Mouse (Mus musculus) embryonic facial prominence, embryonic 10.5 days (tissue): ENCODE data around the gene Tenm3. TPM values are rescaled to one million over a fixed set of nuclear protein-coding genes. Genes with fewer than 3 reads are reported as not detected.

Experiments
- DNase-seq: peaks from one replicate; pipeline ENCODE4 v3.0.0-alpha.2; 2017; ENCODE audit warnings: low spot score
- H3K27ac ChIP-seq: fragments of 300-500 bp; sonication (generic); replicated peaks from 2 replicates; pipeline ENCODE4 v1.5.1; 2016; ENCODE audit warnings: mild to moderate bottlenecking
- H3K27me3 ChIP-seq: fragments of 300-500 bp; sonication (generic); replicated peaks from 2 replicates; pipeline ENCODE4 v1.6.1; 2016; ENCODE audit warnings: low read depth, mild to moderate bottlenecking; ENCODE audit not compliant: poor library complexity, severe bottlenecking
- H3K36me3 ChIP-seq: fragments of 300-500 bp; sonication (generic); replicated peaks from 2 replicates; pipeline ENCODE4 v1.6.1; 2016; ENCODE audit warnings: mild to moderate bottlenecking, moderate library complexity
- H3K4me1 ChIP-seq: fragments of 300-500 bp; sonication (generic); 2 replicates; pipeline ENCODE4 v1.6.1; 2016
- H3K4me3 ChIP-seq: fragments of 300-500 bp; sonication (generic); 2 replicates; pipeline ENCODE4 v1.5.1; 2016; ENCODE audit warnings: mild to moderate bottlenecking, moderate library complexity
- H3K9me3 ChIP-seq: fragments of 300-500 bp; sonication (generic); 2 replicates; pipeline ENCODE4 v1.6.1; 2016; ENCODE audit warnings: mild to moderate bottlenecking
- WGBS: fragments of 180-500 bp; shearing (Covaris S2); methylation state at CpG from one replicate; pipeline ENCODE4 v1.1.7; 2016; 5-methylcytosine and 5-hydroxymethylcytosine counted together
- polyA plus RNA-seq: library from polyadenylated mRNA; unstranded; fragments of >200 nt; fragmentation: Nextera tagmentation; extraction: Ambion mirVana; gene quantifications from 2 replicates; pipeline ENCODE4 v1.2.1, GENCODE M21; 2016

Tenm3 gene
- polyA plus RNA-seq, 1 experiment from 2014 or later: 44.0 TPM

- 72% methylated on average over 21 of the region's 21 CpGs for WGBS
- H3K27me3 ChIP-seq: 0 out of 2 replicates have a peak, but pooled peaks cover 3% of the 10 kb centered on the region
- no peak for DNase-seq
Observed at GRCm38 (mm10) chr8:48728833-48729690, 114.7 kb downstream of the Tenm3 start.

GRCm38 (mm10) chr8:48728006-48728405 lies 115.7 kb downstream of the Tenm3 start:
- 94% methylated on average over 6 of the region's 6 CpGs for WGBS
- Histone ChIP-seq H3K27me3 (0 out of 2 replicates have a peak, but pooled peaks cover 3% of the 10 kb centered on the region), H3K9me3 (no peaks in the 10 kb centered on the region), H3K36me3 (no peaks in the 10 kb centered on the region), H3K4me3 (no peak overlapping the region), H3K27ac (no peak overlapping the region), H3K4me1 (peaks cover 49% of the 10 kb centered on the region)
- DNase-seq: no peak

More at GRCm38 (mm10) chr8:48728833-48729690, 114.7 kb downstream of the Tenm3 start:
- Histone ChIP-seq H3K4me1 (peaks cover 48% of the 10 kb centered on the region), H3K36me3 (no peaks in the 10 kb centered on the region), H3K27ac (no peak overlapping the region), H3K9me3 (no peaks in the 10 kb centered on the region), H3K4me3 (no peak overlapping the region)

- Histone ChIP-seq H3K9me3 (no peaks in the 10 kb centered on the region; the same call in 1 of the 2 replicates), H3K27ac (peak overlapping the region; percentile 59), H3K4me1 (peaks cover 43% of the 10 kb centered on the region), H3K4me3 (no peak overlapping the region), H3K27me3 (no peaks in the 10 kb centered on the region), H3K36me3 (no peaks in the 10 kb centered on the region)
- WGBS: 48% methylated on average over 14 of the region's 14 CpGs
- no peak for DNase-seq
Observed at GRCm38 (mm10) chr8:48722744-48723143, 121.0 kb downstream of the Tenm3 start.

- Histone ChIP-seq H3K9me3 (no peaks in the 10 kb centered on the region; the same call in 1 of the 2 replicates), H3K4me3 (no peak overlapping the region), H3K4me1 (peaks cover 43% of the 10 kb centered on the region), H3K36me3 (no peaks in the 10 kb centered on the region), H3K27me3 (no peaks in the 10 kb centered on the region), H3K27ac (peak overlapping the region; percentile 59)
- 81% methylated on average over 7 of the region's 7 CpGs for WGBS
- no peak for DNase-seq
Observed at GRCm38 (mm10) chr8:48722318-48722717, 121.4 kb downstream of the Tenm3 start.

- Histone ChIP-seq H3K4me3 (no peak overlapping the region), H3K36me3 (no peaks in the 10 kb centered on the region), H3K4me1 (peaks cover 38% of the 10 kb centered on the region), H3K27ac (no peak overlapping the region), H3K9me3 (no peaks in the 10 kb centered on the region; the same call in 1 of the 2 replicates), H3K27me3 (no peaks in the 10 kb centered on the region)
- DNase-seq: no peak
- 91% methylated on average over 12 of the region's 12 CpGs for WGBS
Observed at GRCm38 (mm10) chr8:48721376-48721775, 122.4 kb downstream of the Tenm3 start.

GRCm38 (mm10) chr8:48715616-48716015 lies 128.1 kb downstream of the Tenm3 start:
- no peak for DNase-seq
- WGBS: 87% methylated on average over 9 of the region's 9 CpGs
- Histone ChIP-seq H3K4me1 (no peaks in the 10 kb centered on the region), H3K36me3 (0 out of 2 replicates have a peak, but pooled peaks cover 5% of the 10 kb centered on the region), H3K27me3 (no peaks in the 10 kb centered on the region), H3K4me3 (no peak overlapping the region), H3K9me3 (peaks cover 3% of the 10 kb centered on the region; the same call in 1 of the 2 replicates), H3K27ac (no peak overlapping the region)

GRCm38 (mm10) chr8:48706666-48707065 lies 137.1 kb downstream of the Tenm3 start:
- H3K27me3 ChIP-seq: no peaks in the 10 kb centered on the region
- no peak overlapping the region for H3K27ac ChIP-seq
- peaks cover 7% of the 10 kb centered on the region; the same call in 1 of the 2 replicates for H3K9me3 ChIP-seq
- peaks cover 16% of the 10 kb centered on the region; the same call in 1 of the 2 replicates for H3K36me3 ChIP-seq
- 85% methylated on average over 6 of the region's 6 CpGs for WGBS
- DNase-seq: no peak
- no peak overlapping the region for H3K4me3 ChIP-seq
- peaks cover 10% of the 10 kb centered on the region for H3K4me1 ChIP-seq

GRCm38 (mm10) chr8:48704885-48705515 lies 138.8 kb downstream of the Tenm3 start:
- Histone ChIP-seq H3K27me3 (no peaks in the 10 kb centered on the region), H3K27ac (no peak overlapping the region), H3K4me3 (no peak overlapping the region), H3K36me3 (peaks cover 14% of the 10 kb centered on the region; the same call in 1 of the 2 replicates), H3K9me3 (peaks cover 4% of the 10 kb centered on the region; the same call in 1 of the 2 replicates), H3K4me1 (peaks cover 10% of the 10 kb centered on the region)
- 89% methylated on average over 10 of the region's 10 CpGs for WGBS
- DNase-seq: no peak

- Histone ChIP-seq H3K4me1 (peaks cover 10% of the 10 kb centered on the region), H3K36me3 (peaks cover 14% of the 10 kb centered on the region; the same call in 1 of the 2 replicates), H3K27ac (no peak overlapping the region), H3K4me3 (no peak overlapping the region), H3K27me3 (no peaks in the 10 kb centered on the region), H3K9me3 (peaks cover 4% of the 10 kb centered on the region; the same call in 1 of the 2 replicates)
- WGBS: 64% methylated on average over 6 of the region's 6 CpGs
- no peak for DNase-seq
Observed at GRCm38 (mm10) chr8:48704485-48704884, 139.3 kb downstream of the Tenm3 start.

GRCm38 (mm10) chr8:48690665-48691395 lies 152.9 kb downstream of the Tenm3 start:
- 80% methylated on average over 10 of the region's 10 CpGs for WGBS
- Histone ChIP-seq H3K27ac (no peak overlapping the region), H3K9me3 (no peaks in the 10 kb centered on the region), H3K36me3 (no peaks in the 10 kb centered on the region), H3K27me3 (no peaks in the 10 kb centered on the region), H3K4me3 (no peak overlapping the region), H3K4me1 (peaks cover 19% of the 10 kb centered on the region)
- no peak for DNase-seq

- H3K9me3 ChIP-seq: no peaks in the 10 kb centered on the region
- H3K4me3 ChIP-seq: no peak overlapping the region
- WGBS: 89% methylated on average over 4 of the region's 4 CpGs
- no peaks in the 10 kb centered on the region for H3K36me3 ChIP-seq
- no peaks in the 10 kb centered on the region for H3K27me3 ChIP-seq
- no peak overlapping the region for H3K27ac ChIP-seq
- H3K4me1 ChIP-seq: peaks cover 19% of the 10 kb centered on the region
- no peak for DNase-seq
Observed at GRCm38 (mm10) chr8:48688706-48689105, 155.0 kb downstream of the Tenm3 start.

GRCm38 (mm10) chr8:48688188-48688587 lies 155.6 kb downstream of the Tenm3 start:
- Histone ChIP-seq H3K4me3 (no peak overlapping the region), H3K4me1 (peaks cover 19% of the 10 kb centered on the region), H3K27ac (no peak overlapping the region), H3K9me3 (no peaks in the 10 kb centered on the region), H3K36me3 (no peaks in the 10 kb centered on the region), H3K27me3 (no peaks in the 10 kb centered on the region)
- no peak for DNase-seq
- 71% methylated on average over 9 of the region's 9 CpGs for WGBS
